Mouse (Mus musculus): ENCODE results near the gene Clstn3. TPM values are rescaled to one million over a fixed set of nuclear protein-coding genes. Genes with fewer than 3 reads are reported as not detected.

The Clstn3 gene
- 28.8 and 42.2 TPM in 2 replicates for polyA plus RNA-seq (2012)

GRCm38 (mm10) chr6:124464305-124465271 lies at the start of gene Clstn3:
Clstn3 (minus strand) TSS chr6:124464794.

GRCm38 (mm10) chr6:124512355-124512836 lies 47.8 kb upstream of the Clstn3 start, which contains the start of gene C1ra:
C1ra (plus strand) TSS chr6:124512405.

GRCm38 (mm10) chr6:124492842-124493561 lies 28.4 kb upstream of the Clstn3 start, which contains the start of gene C1rl:
C1rl (plus strand) TSS chr6:124493113.

DNA sequence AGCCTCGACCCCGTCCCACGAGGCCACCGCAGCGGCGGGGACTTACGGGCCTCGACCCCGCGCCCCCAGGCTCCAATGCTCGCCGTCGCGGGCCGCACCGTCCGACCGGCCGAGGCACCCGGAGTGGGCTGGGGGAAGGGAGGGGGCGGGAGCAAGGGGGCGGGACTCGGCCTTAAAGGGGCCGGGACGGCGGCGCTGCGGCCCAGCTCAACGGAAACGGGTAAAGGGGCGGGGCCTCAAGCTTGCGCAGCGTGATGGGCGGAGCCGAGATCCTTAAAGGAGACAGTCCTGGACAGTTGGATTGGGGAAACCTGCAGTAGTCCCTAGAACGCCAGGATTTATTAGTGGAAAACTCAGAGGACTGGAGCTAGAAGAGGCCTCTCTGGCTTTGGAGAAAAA lies 49.7 kb downstream of the Clstn3 start, which contains the start of gene Pex5:
Gene Pex5, minus strand, starts transcription at position 141 of the 399 bp plus-strand sequence.

Other genes with a start within 250 kb of the Clstn3 start
- gene Vmn2r27, start 232.9 kb downstream of the Clstn3 start, polyA plus RNA-seq (2012): not detected in 2 replicates
- gene Cd163, start 160.1 kb downstream of the Clstn3 start, polyA plus RNA-seq (2012): 0.10 and 0.37 TPM in 2 replicates
- gene Pex5, start 49.7 kb downstream of the Clstn3 start, polyA plus RNA-seq (2012): 25.8 and 31.5 TPM in 2 replicates
- gene C1rl, start 28.3 kb upstream of the Clstn3 start, polyA plus RNA-seq (2012): 1.5 and 1.9 TPM in 2 replicates
- gene C1ra, start 47.6 kb upstream of the Clstn3 start, polyA plus RNA-seq (2012): 2.0 and 2.1 TPM in 2 replicates
- not detected in 2 replicates for gene C1s1, start 77.6 kb upstream of the Clstn3 start, polyA plus RNA-seq (2012)
- not detected in 2 replicates for gene C1rb, start 105.5 kb upstream of the Clstn3 start, polyA plus RNA-seq (2012)
- gene C1s2, start 171.3 kb upstream of the Clstn3 start, polyA plus RNA-seq (2012): not detected in 2 replicates
- gene Lpcat3, start 198.2 kb upstream of the Clstn3 start, polyA plus RNA-seq (2012): 47.7 and 53.9 TPM in 2 replicates
- 294 and 299 TPM in 2 replicates for gene Emg1, start 247.4 kb upstream of the Clstn3 start, polyA plus RNA-seq (2012)
- gene Phb2, start 247.5 kb upstream of the Clstn3 start, polyA plus RNA-seq (2012): 308 and 359 TPM in 2 replicates